Mouse (Mus musculus): ENCODE measurements around the gene Gcnt4. TPM values are rescaled to one million over a fixed set of nuclear protein-coding genes. Genes with fewer than 3 reads are reported as not detected.

The Gcnt4 gene
- polyA plus RNA-seq, 1 experiment: 0.15 TPM

- no peak for TF ChIP-seq POLR2A (IDR thresholded peaks at IDR 0.05; ENCODE audit: borderline replicate concordance, extremely low read depth, insufficient read depth, insufficient read length, poor library complexity, severe bottlenecking)
- TF ChIP-seq CTCF (IDR thresholded peaks at IDR 0.05; ENCODE audit: borderline replicate concordance, extremely low read depth, insufficient read depth, insufficient read length): no peak
- DNase-seq (ENCODE audit: low read depth): no peak
Measured at GRCm38 (mm10) chr13:96960019-96960418, 35.5 kb downstream of the Gcnt4 start.

DNA sequence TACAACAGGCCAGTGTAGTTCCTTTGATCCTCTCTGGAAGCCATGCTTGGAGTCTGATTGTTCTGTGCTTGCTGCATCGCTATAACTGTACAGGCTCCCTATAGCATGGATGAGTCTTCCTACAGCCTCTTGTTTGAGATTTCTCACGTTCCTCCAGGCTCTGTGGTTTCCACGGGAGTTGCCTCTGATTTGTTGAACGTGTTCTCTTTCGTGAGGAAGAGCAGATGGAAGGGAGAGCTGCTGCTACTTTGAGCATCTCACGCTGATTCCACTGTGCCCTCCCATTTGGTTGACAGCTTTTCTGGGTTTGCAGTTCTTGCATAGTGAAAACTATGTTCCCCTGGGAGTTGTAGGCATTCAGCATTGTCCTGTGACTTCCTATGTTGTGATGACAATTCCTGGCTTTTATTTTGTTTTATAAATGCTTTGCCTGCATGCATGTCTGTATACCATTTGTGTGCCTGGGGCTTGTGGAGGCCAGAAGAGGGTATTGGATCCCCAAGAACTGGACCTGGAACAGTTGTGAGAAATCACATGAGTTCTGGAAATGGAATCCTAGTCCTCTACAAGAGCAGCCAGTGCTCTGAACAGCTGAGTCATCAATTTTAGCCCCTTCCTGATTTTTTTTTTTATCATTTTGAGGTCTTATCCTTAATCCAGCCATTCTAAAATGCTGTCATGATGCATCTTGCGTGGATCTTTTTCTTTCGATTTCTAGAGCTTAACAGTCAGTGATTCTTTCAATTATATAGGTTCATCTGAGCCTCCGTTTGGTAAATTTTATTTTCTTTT is 37.1 kb downstream of the Gcnt4 start:
- peak; percentile 27 for DNase-seq (ENCODE audit: low read depth)

DNA sequence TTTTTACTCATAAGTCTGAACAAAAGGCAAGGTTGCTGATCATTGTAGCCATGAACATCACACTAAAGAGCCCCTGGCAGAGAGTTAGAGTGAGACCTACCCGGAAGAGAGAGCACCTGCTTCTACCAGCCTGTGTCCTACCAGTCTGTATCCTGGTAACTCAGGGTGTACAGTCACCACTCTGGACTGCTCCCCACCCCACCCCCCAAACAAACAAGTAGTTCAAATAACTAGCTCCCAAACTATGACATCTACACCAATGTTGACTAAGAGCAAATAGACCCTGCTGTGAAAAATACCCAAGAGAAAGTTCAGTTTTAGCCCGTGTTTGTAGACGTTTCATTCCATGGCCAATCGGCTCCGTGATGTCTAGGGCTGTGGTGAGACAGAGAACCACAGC is 38.3 kb downstream of the Gcnt4 start:
- TF ChIP-seq CTCF (IDR thresholded peaks at IDR 0.05; ENCODE audit: borderline replicate concordance, extremely low read depth, insufficient read depth, insufficient read length) (no peak), POLR2A (IDR thresholded peaks at IDR 0.05; ENCODE audit: borderline replicate concordance, extremely low read depth, insufficient read depth, insufficient read length, poor library complexity, severe bottlenecking) (no peak)
- no peak for DNase-seq (ENCODE audit: low read depth)

More for the DNA sequence above, 37.1 kb downstream of the Gcnt4 start:
- no peak for TF ChIP-seq POLR2A (IDR thresholded peaks at IDR 0.05; ENCODE audit: borderline replicate concordance, extremely low read depth, insufficient read depth, insufficient read length, poor library complexity, severe bottlenecking)

- no peak for DNase-seq (ENCODE audit: low read depth)
- TF ChIP-seq POLR2A (IDR thresholded peaks at IDR 0.05; ENCODE audit: borderline replicate concordance, extremely low read depth, insufficient read depth, insufficient read length, poor library complexity, severe bottlenecking) (no peak), CTCF (IDR thresholded peaks at IDR 0.05; ENCODE audit: borderline replicate concordance, extremely low read depth, insufficient read depth, insufficient read length) (no peak)
Measured at GRCm38 (mm10) chr13:96964981-96965380, 40.5 kb downstream of the Gcnt4 start.

GRCm38 (mm10) chr13:96966210-96967089 is 42.0 kb downstream of the Gcnt4 start:
- no peak for TF ChIP-seq POLR2A (IDR thresholded peaks at IDR 0.05; ENCODE audit: borderline replicate concordance, extremely low read depth, insufficient read depth, insufficient read length, poor library complexity, severe bottlenecking)
- TF ChIP-seq CTCF (IDR thresholded peaks at IDR 0.05; ENCODE audit: borderline replicate concordance, extremely low read depth, insufficient read depth, insufficient read length): no peak

DNA sequence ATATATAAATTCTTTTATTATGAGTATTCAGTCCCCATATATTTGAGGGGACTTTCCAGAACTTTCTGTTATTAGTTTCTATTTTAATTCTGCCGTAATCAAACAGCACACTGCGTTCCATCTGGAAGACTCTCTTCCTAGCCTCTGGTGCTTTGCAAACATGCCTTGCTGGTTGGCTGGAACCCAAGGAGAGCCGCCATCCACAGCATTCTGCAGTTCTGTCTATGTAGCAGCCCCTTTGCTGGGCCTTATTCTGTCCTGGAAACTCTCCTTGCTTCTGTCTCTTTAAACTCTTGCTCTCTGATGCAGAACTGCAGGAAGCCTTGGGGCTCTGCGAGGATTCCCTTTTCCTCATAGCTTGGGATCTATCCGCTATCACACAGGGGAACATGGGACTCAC is 42.6 kb downstream of the Gcnt4 start:
- DNase-seq (ENCODE audit: low read depth): peak; percentile 23
- TF ChIP-seq POLR2A (IDR thresholded peaks at IDR 0.05; ENCODE audit: borderline replicate concordance, extremely low read depth, insufficient read depth, insufficient read length, poor library complexity, severe bottlenecking): no peak
- no peak for TF ChIP-seq CTCF (IDR thresholded peaks at IDR 0.05; ENCODE audit: borderline replicate concordance, extremely low read depth, insufficient read depth, insufficient read length)

More at GRCm38 (mm10) chr13:96966210-96967089, 42.0 kb downstream of the Gcnt4 start:
- DNase-seq (ENCODE audit: low read depth): no peak

DNA sequence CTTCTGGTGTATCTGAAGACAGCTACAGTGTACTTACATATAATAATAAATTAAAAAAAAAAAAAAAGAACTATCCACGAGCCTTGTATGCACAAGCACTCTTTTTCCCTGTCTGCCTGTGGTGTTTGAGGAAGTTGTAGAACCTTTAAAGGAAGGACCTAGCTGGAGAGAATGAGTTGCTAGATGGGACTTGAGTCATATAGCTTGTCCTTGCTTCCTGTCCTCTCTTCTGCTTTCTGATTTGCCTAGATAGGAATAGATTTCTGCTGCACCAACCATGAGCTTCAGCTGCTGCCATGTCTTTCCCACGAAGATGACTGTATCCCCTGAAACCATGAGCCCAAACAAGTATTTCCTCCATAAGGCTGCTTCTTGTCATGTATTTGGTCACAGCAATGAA is 43.3 kb downstream of the Gcnt4 start:
- no peak for TF ChIP-seq POLR2A (IDR thresholded peaks at IDR 0.05; ENCODE audit: borderline replicate concordance, extremely low read depth, insufficient read depth, insufficient read length, poor library complexity, severe bottlenecking)
- no peak for DNase-seq (ENCODE audit: low read depth)

DNA sequence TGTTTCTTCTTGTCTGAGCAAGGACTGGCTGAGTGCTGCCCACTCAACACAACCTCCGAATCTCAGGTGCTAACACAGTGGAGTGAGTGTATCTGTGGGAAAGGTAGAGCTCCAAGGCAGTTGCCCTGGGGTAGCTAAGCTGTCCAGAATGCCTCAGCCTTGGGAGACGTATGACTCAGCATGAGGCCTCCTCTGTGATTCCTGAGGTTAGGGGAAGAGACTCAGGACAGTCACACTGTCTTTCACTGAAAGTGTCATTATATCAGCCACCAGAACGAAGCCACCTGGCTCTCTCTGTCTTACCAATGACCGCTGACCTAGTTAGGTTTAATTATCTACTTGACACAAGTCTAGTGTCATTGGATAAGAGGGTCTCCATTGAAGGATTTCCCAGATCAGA is 46.6 kb downstream of the Gcnt4 start:
- no peak for DNase-seq (ENCODE audit: low read depth)
- TF ChIP-seq CTCF (IDR thresholded peaks at IDR 0.05; ENCODE audit: borderline replicate concordance, extremely low read depth, insufficient read depth, insufficient read length): no peak
- no peak for TF ChIP-seq POLR2A (IDR thresholded peaks at IDR 0.05; ENCODE audit: borderline replicate concordance, extremely low read depth, insufficient read depth, insufficient read length, poor library complexity, severe bottlenecking)

- peak; percentile 64 for DNase-seq (ENCODE audit: low read depth)
- TF ChIP-seq CTCF (IDR thresholded peaks at IDR 0.05; ENCODE audit: borderline replicate concordance, extremely low read depth, insufficient read depth, insufficient read length) (no peak), POLR2A (IDR thresholded peaks at IDR 0.05; ENCODE audit: borderline replicate concordance, extremely low read depth, insufficient read depth, insufficient read length, poor library complexity, severe bottlenecking) (no peak)
Measured at GRCm38 (mm10) chr13:96971861-96972282, 47.4 kb downstream of the Gcnt4 start.

DNA sequence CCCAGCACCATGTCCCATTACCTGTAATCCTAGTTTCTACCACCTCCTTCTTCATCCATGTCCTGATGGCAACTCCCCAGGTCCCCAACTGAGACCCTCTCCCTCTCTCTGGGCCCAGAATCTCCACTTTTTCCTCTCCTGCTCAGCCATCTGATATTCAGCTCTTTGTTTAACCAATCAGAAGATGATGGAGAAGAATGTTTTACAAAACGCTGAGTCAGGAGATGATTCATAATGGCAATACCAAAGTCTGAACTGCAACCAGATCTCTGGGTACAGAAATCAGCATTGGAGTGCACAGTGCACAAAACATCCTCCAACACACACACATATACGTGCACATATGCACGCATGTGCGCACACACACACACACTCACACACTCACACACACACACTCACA is 48.8 kb downstream of the Gcnt4 start:
- DNase-seq (ENCODE audit: low read depth): no peak
- TF ChIP-seq POLR2A (IDR thresholded peaks at IDR 0.05; ENCODE audit: borderline replicate concordance, extremely low read depth, insufficient read depth, insufficient read length, poor library complexity, severe bottlenecking) (no peak), CTCF (IDR thresholded peaks at IDR 0.05; ENCODE audit: borderline replicate concordance, extremely low read depth, insufficient read depth, insufficient read length) (no peak)

DNA sequence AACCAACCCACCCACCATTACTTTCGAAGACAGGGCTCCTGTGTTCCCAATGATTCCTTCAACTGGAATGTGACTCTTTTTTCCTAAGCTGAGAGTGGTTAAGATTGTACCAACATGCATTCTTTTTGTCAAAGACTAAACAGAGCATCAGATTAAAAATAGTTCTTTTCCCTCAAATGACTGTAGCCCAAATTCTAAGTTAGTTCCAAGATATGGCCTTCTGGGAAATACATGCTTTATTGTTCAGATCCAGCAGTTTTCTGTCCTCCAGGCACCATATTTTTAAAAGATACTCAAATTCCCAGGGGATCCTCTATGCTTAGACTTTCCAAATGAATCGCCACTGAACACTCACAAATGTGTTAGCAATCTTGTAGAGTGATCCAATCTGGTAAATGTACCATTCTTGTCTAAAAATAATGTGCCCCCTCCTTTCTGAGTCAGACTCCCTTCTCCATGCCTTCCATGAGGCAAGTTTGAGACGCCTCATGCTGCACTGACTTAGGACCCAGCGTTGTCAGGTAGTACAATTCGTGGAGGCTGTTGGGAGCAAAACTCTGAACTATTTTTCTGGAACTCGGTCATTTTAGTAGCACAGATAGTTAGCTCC is 52.6 kb downstream of the Gcnt4 start:
- no peak for DNase-seq (ENCODE audit: low read depth)
- TF ChIP-seq POLR2A (IDR thresholded peaks at IDR 0.05; ENCODE audit: borderline replicate concordance, extremely low read depth, insufficient read depth, insufficient read length, poor library complexity, severe bottlenecking) (no peak), CTCF (IDR thresholded peaks at IDR 0.05; ENCODE audit: borderline replicate concordance, extremely low read depth, insufficient read depth, insufficient read length) (no peak)

All from brain, embryonic 14.5 days (tissue).